Mouse (Mus musculus) gonadal fat pad, adult 2 months (tissue): Measurements from ENCODE around the gene Pacrg. TPM values are rescaled to one million over a fixed set of nuclear protein-coding genes. Genes with fewer than 3 reads are reported as not detected.

ENCODE experiments used
- DNase-seq: peaks from one replicate; pipeline ENCODE4 v3.0.0-alpha.2; 2012; ENCODE audit warnings: low read depth
- polyA plus RNA-seq: library from polyadenylated mRNA; depleted of rRNA; stranded (reverse); fragments of >200 nt; gene quantifications from 2 replicates; pipeline ENCODE4 v1.2.3, GENCODE M21; 2012

Pacrg gene
- polyA plus RNA-seq, 1 experiment = 1.6 TPM

- no peak for DNase-seq
Observed at GRCm38 (mm10) chr17:10493124-10493523, 347.0 kb downstream of the Pacrg start.

- DNase-seq = no peak
Observed at GRCm38 (mm10) chr17:10490374-10491169, 349.5 kb downstream of the Pacrg start.

- DNase-seq = no peak
Observed at GRCm38 (mm10) chr17:10488873-10489272, 351.2 kb downstream of the Pacrg start.

GRCm38 (mm10) chr17:10483945-10484546 lies 356.1 kb downstream of the Pacrg start:
- no peak for DNase-seq

GRCm38 (mm10) chr17:10481081-10481480 lies 359.0 kb downstream of the Pacrg start:
- DNase-seq = no peak

GRCm38 (mm10) chr17:10479020-10479707 lies 360.9 kb downstream of the Pacrg start:
- no peak for DNase-seq

- no peak for DNase-seq
Observed at GRCm38 (mm10) chr17:10478377-10478776, 361.7 kb downstream of the Pacrg start.

GRCm38 (mm10) chr17:10476807-10477206 lies 363.3 kb downstream of the Pacrg start:
- DNase-seq = no peak

- no peak for DNase-seq
Observed at GRCm38 (mm10) chr17:10474972-10475371, 365.1 kb downstream of the Pacrg start.

- no peak for DNase-seq
Observed at GRCm38 (mm10) chr17:10473826-10474384, 366.2 kb downstream of the Pacrg start.

GRCm38 (mm10) chr17:10473175-10473574 lies 366.9 kb downstream of the Pacrg start:
- no peak for DNase-seq

GRCm38 (mm10) chr17:10469874-10470568 lies 370.1 kb downstream of the Pacrg start:
- no peak for DNase-seq

- no peak for DNase-seq
Observed at GRCm38 (mm10) chr17:10467102-10467501, 373.0 kb downstream of the Pacrg start.

- no peak for DNase-seq
Observed at GRCm38 (mm10) chr17:10465467-10465866, 374.6 kb downstream of the Pacrg start.

GRCm38 (mm10) chr17:10464700-10465099 lies 375.4 kb downstream of the Pacrg start:
- no peak for DNase-seq

- DNase-seq = no peak
Observed at GRCm38 (mm10) chr17:10463626-10464025, 376.5 kb downstream of the Pacrg start.

- no peak for DNase-seq
Observed at GRCm38 (mm10) chr17:10460916-10461315, 379.2 kb downstream of the Pacrg start.

GRCm38 (mm10) chr17:10458743-10459142 lies 381.4 kb downstream of the Pacrg start:
- DNase-seq = no peak

- DNase-seq = no peak
Observed at GRCm38 (mm10) chr17:10456409-10456808, 383.7 kb downstream of the Pacrg start.

- DNase-seq = no peak
Observed at GRCm38 (mm10) chr17:10455961-10456360, 384.1 kb downstream of the Pacrg start.

- no peak for DNase-seq
Observed at GRCm38 (mm10) chr17:10454406-10454805, 385.7 kb downstream of the Pacrg start.

- DNase-seq = no peak
Observed at GRCm38 (mm10) chr17:10452801-10453200, 387.3 kb downstream of the Pacrg start.
